Mouse (Mus musculus) brain, embryonic 14.5 days (tissue): ENCODE data around the gene Lin37. TPM values are rescaled to one million over a fixed set of nuclear protein-coding genes. Genes with fewer than 3 reads are reported as not detected.
A peak's percentile ranks its signal among the peaks of the same experiment; 100 is the strongest.

Experiments
- DNase-seq: peaks from one replicate; pipeline ENCODE4 v3.0.0-alpha.2; 2011; ENCODE audit warnings: low read depth
- CTCF ChIP-seq: fragments of 200-500 bp; IDR thresholded peaks from 2 replicates; pipeline ENCODE4 v1.5.1; 2012; ENCODE audit warnings: inconsistent platforms, mild to moderate bottlenecking, moderate library complexity, borderline replicate concordance; ENCODE audit not compliant: insufficient read depth, insufficient read length; ENCODE audit errors: extremely low read depth
- POLR2A ChIP-seq: fragments of 200-500 bp; IDR thresholded peaks from 2 replicates; pipeline ENCODE4 v1.6.1; 2012; ENCODE audit warnings: mild to moderate bottlenecking, inconsistent platforms, borderline replicate concordance; ENCODE audit not compliant: poor library complexity, insufficient read depth, insufficient read length, severe bottlenecking; ENCODE audit errors: extremely low read depth
- polyA plus RNA-seq: library from polyadenylated mRNA; depleted of rRNA; stranded (reverse); fragments of >200 nt; gene quantifications from 2 replicates; pipeline ENCODE4 v1.2.3, GENCODE M21; 2012; rRNA removed

Lin37 gene
- 45.1 and 53.9 TPM in 2 replicates for polyA plus RNA-seq

DNA sequence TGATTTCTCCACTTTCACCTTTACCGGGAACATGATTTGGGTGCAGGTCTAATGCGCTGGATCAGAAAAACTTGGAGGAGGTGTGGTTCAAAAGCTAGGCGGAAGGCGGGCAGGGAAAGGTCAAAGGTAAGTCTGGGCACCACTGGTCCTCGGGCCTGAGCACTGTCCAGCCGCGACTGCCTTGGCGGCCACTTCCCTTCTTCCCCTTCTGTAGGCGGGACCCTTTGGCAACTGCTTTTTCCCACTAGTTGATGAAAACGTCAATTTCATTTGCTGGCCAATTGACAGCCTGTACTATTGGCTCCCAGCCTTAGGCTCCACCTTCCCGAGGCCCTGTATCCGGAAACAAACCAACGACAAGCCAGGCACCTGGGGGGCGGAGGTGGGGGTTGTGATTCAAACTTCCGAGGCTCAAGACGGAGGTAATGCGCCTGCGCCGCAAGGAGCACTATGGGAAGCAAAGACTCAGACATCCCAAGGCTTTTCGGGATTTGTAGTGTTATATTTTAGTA lies at the start of gene Lin37:
Gene Lin37, minus strand, starts transcription at position 396 of the 512 bp plus-strand sequence.
- peak; percentile 100 for DNase-seq
- no peak for TF ChIP-seq CTCF
- peak; percentile 63; the same call in 1 of the 2 replicates for TF ChIP-seq POLR2A

DNA sequence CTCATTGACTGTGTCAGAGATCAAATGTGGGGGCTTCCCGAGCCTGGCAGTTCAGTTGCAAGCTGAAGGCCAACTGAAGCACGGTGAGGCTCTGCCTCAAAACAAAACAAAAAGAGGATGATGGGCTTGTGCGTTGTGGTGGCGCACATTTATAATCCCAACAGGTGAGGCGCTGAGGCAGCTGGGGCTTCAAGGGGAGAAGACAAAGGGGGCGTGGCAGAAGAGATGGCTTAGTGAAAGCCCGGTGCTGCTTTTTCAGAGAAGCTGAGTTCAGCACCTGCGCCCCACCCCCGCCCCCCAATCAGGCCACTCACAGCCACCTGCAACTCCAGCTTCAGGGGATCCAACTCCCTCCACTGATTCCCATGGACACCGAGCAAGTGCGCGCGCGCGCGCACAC lies 48.8 kb upstream of the Lin37 start:
- DNase-seq: no peak
- TF ChIP-seq CTCF (no peak), POLR2A (no peak)

DNA sequence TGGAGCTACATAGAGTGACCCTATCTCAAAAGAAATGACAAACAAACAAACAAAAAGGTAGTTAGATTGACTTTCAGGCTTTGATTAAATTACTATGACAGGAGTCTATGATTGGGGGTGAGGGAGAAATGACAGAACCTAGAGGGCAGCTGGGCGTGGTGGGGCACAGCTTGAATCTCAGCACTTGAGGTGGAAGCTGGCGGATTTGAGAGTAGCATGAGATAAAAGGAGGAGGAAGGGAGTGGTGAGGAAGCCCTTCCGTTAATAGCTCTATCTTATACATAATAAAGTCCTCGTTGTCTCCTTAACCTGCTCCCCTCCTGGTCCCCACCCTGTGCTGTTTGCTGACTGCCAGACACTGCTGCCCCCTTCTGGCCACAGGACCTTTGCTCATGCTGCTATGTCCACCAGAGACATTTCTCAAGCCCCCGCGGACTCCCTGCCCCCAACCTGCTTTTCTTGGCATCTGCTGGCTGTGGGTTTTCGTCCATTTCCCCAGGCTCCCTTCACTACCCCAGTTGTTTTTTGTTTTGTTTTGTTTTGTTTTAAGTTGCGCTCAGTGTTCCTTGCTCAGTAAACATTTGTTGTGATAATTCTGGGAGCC lies 48.2 kb upstream of the Lin37 start:
- DNase-seq: peak; percentile 67

DNA sequence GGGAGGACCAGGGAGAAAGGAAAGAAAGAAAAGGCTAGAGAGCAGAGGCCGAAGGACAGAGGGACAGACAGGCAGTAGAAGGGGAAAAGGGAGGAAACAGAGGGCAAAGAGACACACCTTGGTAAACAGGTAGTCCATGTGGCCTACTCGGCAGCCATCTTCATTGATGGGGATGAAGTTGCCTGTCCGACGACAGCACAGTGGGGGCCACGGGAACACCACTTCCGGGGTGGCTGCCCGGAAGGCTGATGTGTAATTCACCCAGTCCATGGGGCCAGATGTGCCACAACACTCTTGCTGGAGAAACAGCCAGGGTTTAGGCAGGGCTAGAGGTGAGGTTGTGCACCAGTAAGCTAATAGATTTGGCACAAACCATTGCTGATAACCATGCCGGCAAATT lies 45.3 kb upstream of the Lin37 start:
- TF ChIP-seq CTCF (no peak), POLR2A (no peak)
- no peak for DNase-seq

More for the DNA sequence above, 48.2 kb upstream of the Lin37 start:
- TF ChIP-seq CTCF: peak; percentile 66
- TF ChIP-seq POLR2A: no peak

DNA sequence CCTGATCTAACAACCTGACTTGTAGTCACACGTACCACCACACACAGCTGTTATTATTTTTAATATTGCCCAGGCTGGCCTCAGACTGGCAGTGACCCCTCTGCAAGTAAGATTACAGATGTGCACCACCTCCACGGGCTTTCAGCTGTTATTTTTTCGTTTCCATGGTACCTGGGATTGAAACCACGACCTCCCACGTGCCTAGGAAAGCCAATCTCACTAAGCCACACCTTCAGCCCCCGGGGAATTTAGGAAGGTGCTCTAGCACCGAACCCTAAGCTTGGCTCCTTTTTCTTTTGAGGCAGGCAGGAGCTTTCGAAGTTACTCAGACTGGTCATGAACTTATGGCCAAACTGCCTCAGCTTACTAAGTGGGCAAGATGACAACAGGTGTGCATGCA lies 44.8 kb upstream of the Lin37 start:
- TF ChIP-seq CTCF: no peak
- no peak for TF ChIP-seq POLR2A
- no peak for DNase-seq

DNA sequence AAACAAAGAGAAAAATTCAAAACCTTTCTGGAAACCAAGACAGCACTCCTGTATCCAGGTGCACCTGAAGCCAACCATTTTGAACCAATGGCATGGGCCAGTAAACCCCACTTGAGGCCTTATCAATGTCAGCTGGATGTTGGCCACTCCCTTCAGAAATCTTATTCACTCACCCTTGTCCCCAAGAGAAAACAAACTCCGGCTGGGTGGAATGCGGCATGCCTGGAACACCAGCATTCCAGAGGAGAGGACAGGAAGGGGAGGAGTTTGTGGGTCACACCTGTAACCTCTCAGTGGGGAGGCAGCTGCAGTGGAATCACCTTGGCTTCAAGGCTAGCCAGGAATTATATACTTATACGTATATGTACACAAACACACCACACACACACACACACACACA lies 42.9 kb upstream of the Lin37 start:
- no peak for TF ChIP-seq CTCF
- TF ChIP-seq POLR2A: no peak
- no peak for DNase-seq

GRCm38 (mm10) chr7:30600651-30601050 lies 41.0 kb upstream of the Lin37 start:
- TF ChIP-seq POLR2A (no peak), CTCF (no peak)

GRCm38 (mm10) chr7:30599933-30600353 lies 40.3 kb upstream of the Lin37 start:
- peak; percentile 99 for DNase-seq
- TF ChIP-seq CTCF (no peak), POLR2A (no peak)

More at GRCm38 (mm10) chr7:30600651-30601050, 41.0 kb upstream of the Lin37 start:
- DNase-seq: no peak

DNA sequence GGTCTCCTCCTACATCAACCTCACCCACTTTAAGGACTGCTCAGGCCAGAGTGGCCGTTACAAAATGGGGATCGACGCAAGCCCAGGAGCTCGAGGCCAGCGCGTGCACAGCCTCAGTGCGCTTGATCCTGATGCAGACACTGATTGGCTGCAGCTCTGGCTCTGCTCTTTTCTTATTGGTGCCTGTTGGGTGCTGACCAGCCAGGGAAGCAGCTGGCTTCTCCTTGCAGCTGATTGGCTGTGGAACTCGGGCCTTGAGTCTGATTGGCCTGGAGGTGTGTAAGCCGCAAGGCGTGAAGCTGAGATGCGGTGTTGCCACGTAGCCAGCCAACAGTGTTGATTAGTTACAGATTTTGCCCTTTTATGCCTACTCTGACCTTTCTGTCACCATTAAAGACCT lies 39.1 kb upstream of the Lin37 start, which contains the start of gene Zbtb32:
Gene Zbtb32, minus strand, starts transcription at position 124 of the 400 bp plus-strand sequence.
- no peak for DNase-seq
- TF ChIP-seq POLR2A: no peak
- no peak for TF ChIP-seq CTCF

DNA sequence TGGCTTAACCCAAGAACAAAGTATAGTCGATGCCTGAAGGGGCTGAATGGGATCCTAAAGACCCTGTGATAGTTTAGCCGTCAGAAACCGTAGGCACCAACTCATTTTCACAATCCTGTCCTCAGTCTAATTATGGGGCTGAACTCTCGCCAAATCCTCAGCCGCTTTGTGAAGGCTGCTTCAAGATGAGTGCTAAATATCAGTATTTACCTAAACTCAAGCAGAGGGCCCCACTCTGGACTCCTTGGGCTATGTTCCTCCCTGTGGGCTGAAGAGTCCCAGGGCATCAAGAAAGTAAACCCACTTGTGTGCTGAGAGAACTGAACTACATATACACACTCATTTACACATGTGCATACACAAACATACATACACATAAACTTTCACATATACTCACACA lies 37.2 kb upstream of the Lin37 start:
- no peak for DNase-seq
- TF ChIP-seq POLR2A: no peak
- no peak for TF ChIP-seq CTCF

DNA sequence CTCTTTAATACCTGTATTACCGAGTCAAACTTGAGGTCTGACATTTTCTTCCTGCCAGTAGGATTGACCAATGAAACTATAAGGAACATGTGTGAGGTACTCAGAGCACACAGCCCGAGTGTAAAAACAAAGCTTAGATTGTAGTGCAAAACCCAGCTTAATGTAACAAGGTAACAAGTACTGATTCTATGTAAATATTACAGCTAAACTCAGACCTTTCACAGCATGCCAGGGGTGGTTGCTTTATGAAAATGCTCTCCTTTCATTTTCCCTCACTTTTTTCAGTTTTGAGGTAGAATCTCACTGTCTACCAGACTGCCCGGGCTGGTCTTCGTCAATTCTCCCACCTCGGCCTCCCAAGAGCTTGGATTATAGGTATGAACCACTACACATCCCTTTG lies 36.5 kb upstream of the Lin37 start:
- no peak for DNase-seq
- TF ChIP-seq CTCF (no peak), POLR2A (no peak)

- TF ChIP-seq POLR2A: no peak
- no peak for TF ChIP-seq CTCF
- no peak for DNase-seq
These were observed 34.9 kb upstream of the Lin37 start for GRCm38 (mm10) chr7:30594510-30595024.
